Mouse (Mus musculus): ENCODE data around the gene Acy3.

- TF ChIP-seq MAX (IDR thresholded peaks at IDR 0.05; ENCODE audit: low read depth), result no peak
- TF ChIP-seq CEBPB (IDR thresholded peaks at IDR 0.05; ENCODE audit: insufficient read depth, poor library complexity, severe bottlenecking), result no peak
- TF ChIP-seq MYOG (IDR thresholded peaks at IDR 0.05; ENCODE audit: control insufficient read depth in 1 of 3, insufficient read depth in 1 of 3, insufficient read length in 2 of 3, low read depth in 2 of 3), result peak; percentile 22 to 94 (median 91)
- no peak for TF ChIP-seq USF1 (IDR thresholded peaks at IDR 0.05; ENCODE audit: low read depth)
- peak; percentile 98 for TF ChIP-seq POLR2A (IDR thresholded peaks at IDR 0.05; ENCODE audit: insufficient read length, low read depth)
These were observed 51.4 kb downstream of the Acy3 start, which contains the start of gene Gstp1 for GRCm38 (mm10) chr19:4037788-4038232.

Measured in myocyte (in vitro differentiated cells).